Mouse (Mus musculus): Measurements from ENCODE around the gene Ifi44.

Gene Ifi44

GRCm38 (mm10) chr3:151749737-151750136, at the start of gene Ifi44:
Ifi44 (minus strand) TSS chr3:151749960.
- no peak for DNase-seq

GRCm38 (mm10) chr3:151788622-151789021, 38.9 kb upstream of the Ifi44 start:
- no peak for DNase-seq

- DNase-seq = no peak
Observed at GRCm38 (mm10) chr3:151775089-151775488, 25.3 kb upstream of the Ifi44 start.

DNA sequence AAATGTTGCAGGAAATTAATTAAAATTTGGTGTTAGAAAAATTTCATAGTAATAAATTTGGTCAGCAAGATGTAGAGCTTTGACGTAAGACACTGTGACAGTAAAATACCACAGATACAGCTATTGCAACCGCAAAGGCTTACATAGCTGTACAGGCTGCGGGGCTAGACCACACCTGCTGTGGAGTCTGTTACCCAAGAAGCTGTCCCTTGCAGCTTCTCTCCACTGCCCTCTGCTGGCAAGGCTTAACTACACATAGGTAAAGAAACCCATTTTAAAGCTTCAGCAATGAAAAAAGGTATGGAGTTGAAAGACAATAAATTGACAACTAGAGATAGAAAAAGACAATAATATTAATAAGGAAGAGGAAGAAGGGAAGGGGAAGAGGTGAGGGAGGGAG, 21.3 kb upstream of the Ifi44 start:
- DNase-seq = peak; percentile 20 to 22

DNA sequence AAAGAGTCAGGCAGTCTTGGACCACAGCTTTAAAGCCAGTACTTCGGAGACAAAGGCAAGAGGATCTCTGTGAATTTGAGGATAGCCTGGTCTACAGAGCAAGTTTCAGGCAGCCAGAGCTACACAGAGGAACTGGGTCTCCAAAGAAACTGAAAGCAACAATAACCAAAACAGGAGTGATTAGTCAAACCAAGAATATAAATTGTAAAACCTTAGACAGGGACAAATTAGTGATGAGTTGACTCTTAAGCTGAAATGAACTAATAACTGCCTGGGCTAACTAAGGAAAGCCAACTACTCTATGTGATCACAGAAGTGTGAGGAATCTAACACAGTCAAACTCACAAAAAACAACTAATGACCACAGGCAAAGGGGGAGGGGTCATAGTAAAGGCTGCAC, 1.2 kb downstream of the Ifi44 start:
- no peak for DNase-seq

DNA sequence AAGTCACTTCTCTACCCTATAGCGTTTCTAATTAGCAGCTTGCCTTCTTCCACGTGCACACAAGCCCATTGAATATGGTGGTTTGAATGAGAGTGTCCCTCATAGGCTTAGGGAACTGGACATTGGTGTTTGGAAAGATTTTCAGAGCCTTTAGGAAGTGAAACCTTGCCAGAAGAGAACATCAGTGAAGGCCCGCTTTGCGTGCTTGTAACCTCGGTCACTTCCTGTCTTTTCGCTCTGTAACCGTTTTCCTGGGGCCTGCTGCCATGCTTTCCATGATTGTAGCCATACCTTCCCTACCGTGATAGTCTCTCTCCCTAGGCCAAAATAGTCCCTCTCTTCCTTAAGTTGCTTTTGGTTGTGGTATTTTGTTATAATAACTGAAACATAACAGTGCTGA, 3.7 kb downstream of the Ifi44 start:
- no peak for DNase-seq

- DNase-seq = no peak
Observed at GRCm38 (mm10) chr3:151742223-151742622, 7.5 kb downstream of the Ifi44 start.

GRCm38 (mm10) chr3:151716246-151716645, 33.5 kb downstream of the Ifi44 start:
- DNase-seq = peak in 1 of 2 experiments; percentile 9

GRCm38 (mm10) chr3:151707335-151707734, 42.4 kb downstream of the Ifi44 start:
- no peak for DNase-seq
